Mouse (Mus musculus) adrenal gland, postnatal 36 days (tissue): ENCODE measurements at regions not wholly inside any gene's neighbourhood (a gene's known extent, or its start where the extent isn't known, plus 50 kb on each side); places are given as distances from the start of the nearest gene placed in this dataset.
A peak's percentile ranks its signal among the peaks of the same experiment; 100 is the strongest.

Experiments used
- DNase-seq, 2 experiments: peaks; one replicate each; pipeline ENCODE4 v3.0.0; 2021; ENCODE audit warnings: mixed read lengths in 1 of 2

GRCm38 (mm10) chr1:147996591-147996990 is 1502.0 kb downstream of the Brinp3 start:
- DNase-seq: no peak

GRCm38 (mm10) chr1:148033851-148034250 is 1539.3 kb downstream of the Brinp3 start:
- DNase-seq: peak; percentile 38 to 42

GRCm38 (mm10) chr1:148051876-148052275 is 1557.3 kb downstream of the Brinp3 start:
- no peak for DNase-seq
